Mouse (Mus musculus) erythroblast, embryonic 14.5 days (primary cell): ENCODE results near the gene Clec16a.

Experiments used
- GATA1 ChIP-seq: IDR thresholded peaks from 2 replicates; pipeline ENCODE4 v1.6.1; 2012; ENCODE audit warnings: low read length, inconsistent platforms, mixed read lengths
- TAL1 ChIP-seq: IDR thresholded peaks from 3 replicates; pipeline ENCODE4 v1.6.1; 2012; ENCODE audit warnings: low read length, inconsistent platforms, mixed read lengths

DNA sequence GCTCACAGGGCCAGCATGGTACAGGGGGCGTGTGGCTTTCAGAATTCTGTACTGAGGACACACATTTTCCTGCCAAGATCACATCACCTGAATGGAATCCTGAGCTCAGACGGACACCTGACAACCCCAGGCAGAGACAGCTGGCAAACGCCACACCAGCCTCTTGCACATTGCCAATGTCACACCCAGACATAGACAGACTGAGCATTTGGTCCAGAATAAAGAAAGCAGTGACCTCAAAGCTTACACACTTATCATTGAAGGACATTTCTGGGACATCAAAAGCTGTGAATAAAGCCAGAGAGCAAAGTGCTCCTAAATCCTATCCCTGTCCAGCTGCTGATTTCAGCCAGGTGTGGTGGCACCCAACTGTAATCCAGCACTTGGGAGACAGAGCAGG is 8.2 kb upstream of the Clec16a start:
- no peak for TF ChIP-seq GATA1
- no peak for TF ChIP-seq TAL1
